Mouse (Mus musculus): ENCODE measurements around the gene Stat5a. TPM values are rescaled to one million over a fixed set of nuclear protein-coding genes. Genes with fewer than 3 reads are reported as not detected.

The Stat5a gene
- polyA plus RNA-seq, 1 experiment from 2014 or later: 1.9 TPM

GRCm38 (mm10) chr11:100912401-100913155, 53.4 kb downstream of the Stat5a start:
- H3K36me3 ChIP-seq: peaks cover 14% of the 10 kb centered on the region
- H3K27me3 ChIP-seq (replicated peaks): no peaks in the 10 kb centered on the region
- no peak overlapping the region for H3K9ac ChIP-seq
- no peak for ATAC-seq (ENCODE audit: low FRiP score, low read depth)
- WGBS: 92% methylated on average over 17 of the region's 17 CpGs
- no peak overlapping the region for H3K27ac ChIP-seq
- no peak overlapping the region for H3K4me2 ChIP-seq (replicated peaks)
- no peaks in the 10 kb centered on the region for H3K4me1 ChIP-seq
- no peak overlapping the region for H3K4me3 ChIP-seq
- H3K9me3 ChIP-seq: no peaks in the 10 kb centered on the region

- no peaks in the 10 kb centered on the region for H3K27me3 ChIP-seq (replicated peaks)
- ATAC-seq (ENCODE audit: low FRiP score, low read depth): no peak
- WGBS: 84% methylated on average over 5 of the region's 5 CpGs
Measured at GRCm38 (mm10) chr11:100914415-100914814, 55.3 kb downstream of the Stat5a start.

GRCm38 (mm10) chr11:100915063-100915462, 55.9 kb downstream of the Stat5a start:
- Histone ChIP-seq H3K27me3 (replicated peaks) (no peaks in the 10 kb centered on the region), H3K9me3 (no peaks in the 10 kb centered on the region), H3K9ac (no peak overlapping the region), H3K4me2 (replicated peaks) (no peak overlapping the region), H3K4me3 (no peak overlapping the region), H3K4me1 (no peaks in the 10 kb centered on the region), H3K36me3 (0 out of 2 replicates have a peak, but pooled peaks cover 4% of the 10 kb centered on the region), H3K27ac (no peak overlapping the region)
- ATAC-seq (ENCODE audit: low FRiP score, low read depth): no peak
- 98% methylated on average over 3 of the region's 3 CpGs for WGBS

More at GRCm38 (mm10) chr11:100914415-100914814, 55.3 kb downstream of the Stat5a start:
- H3K27ac ChIP-seq: no peak overlapping the region
- H3K36me3 ChIP-seq: 0 out of 2 replicates have a peak, but pooled peaks cover 7% of the 10 kb centered on the region
- no peak overlapping the region for H3K9ac ChIP-seq
- no peaks in the 10 kb centered on the region for H3K4me1 ChIP-seq
- no peak overlapping the region for H3K4me2 ChIP-seq (replicated peaks)
- H3K4me3 ChIP-seq: no peak overlapping the region
- H3K9me3 ChIP-seq: no peaks in the 10 kb centered on the region

GRCm38 (mm10) chr11:100916432-100916971, 57.4 kb downstream of the Stat5a start:
- Histone ChIP-seq H3K4me1 (no peaks in the 10 kb centered on the region), H3K9ac (no peak overlapping the region), H3K36me3 (0 out of 2 replicates have a peak, but pooled peaks cover 4% of the 10 kb centered on the region), H3K27ac (no peak overlapping the region), H3K9me3 (no peaks in the 10 kb centered on the region), H3K4me2 (replicated peaks) (no peak overlapping the region), H3K27me3 (replicated peaks) (no peaks in the 10 kb centered on the region), H3K4me3 (no peak overlapping the region)
- WGBS: 92% methylated on average over 4 of the region's 4 CpGs
- no peak for ATAC-seq (ENCODE audit: low FRiP score, low read depth)

- no peaks in the 10 kb centered on the region for H3K9me3 ChIP-seq
- no peak for ATAC-seq (ENCODE audit: low FRiP score, low read depth)
- no peak overlapping the region for H3K4me3 ChIP-seq
- 0 out of 2 replicates have a peak, but pooled peaks cover 4% of the 10 kb centered on the region for H3K36me3 ChIP-seq
- no peaks in the 10 kb centered on the region for H3K4me1 ChIP-seq
- no peak overlapping the region for H3K9ac ChIP-seq
- WGBS: 88% methylated on average over 5 of the region's 5 CpGs
- H3K4me2 ChIP-seq (replicated peaks): no peak overlapping the region
- no peak overlapping the region for H3K27ac ChIP-seq
- H3K27me3 ChIP-seq (replicated peaks): no peaks in the 10 kb centered on the region
Measured at GRCm38 (mm10) chr11:100918007-100918406, 58.9 kb downstream of the Stat5a start.

GRCm38 (mm10) chr11:100920887-100921624, 61.9 kb downstream of the Stat5a start:
- ATAC-seq (ENCODE audit: low FRiP score, low read depth): no peak
- Histone ChIP-seq H3K27me3 (replicated peaks) (no peaks in the 10 kb centered on the region), H3K4me2 (replicated peaks) (no peak overlapping the region), H3K4me1 (no peaks in the 10 kb centered on the region), H3K9me3 (no peaks in the 10 kb centered on the region), H3K27ac (no peak overlapping the region), H3K36me3 (0 out of 2 replicates have a peak, but pooled peaks cover 4% of the 10 kb centered on the region), H3K4me3 (no peak overlapping the region), H3K9ac (no peak overlapping the region)
- 89% methylated on average over 4 of the region's 4 CpGs for WGBS

GRCm38 (mm10) chr11:100924386-100924919, 65.3 kb downstream of the Stat5a start:
- H3K36me3 ChIP-seq: no peaks in the 10 kb centered on the region
- H3K27ac ChIP-seq: no peak overlapping the region
- no peaks in the 10 kb centered on the region for H3K27me3 ChIP-seq (replicated peaks)
- WGBS: 89% methylated on average over 1 of the region's 1 CpGs
- H3K4me2 ChIP-seq (replicated peaks): no peak overlapping the region
- H3K9ac ChIP-seq: no peak overlapping the region
- no peak for ATAC-seq (ENCODE audit: low FRiP score, low read depth)
- H3K4me1 ChIP-seq: no peaks in the 10 kb centered on the region
- no peaks in the 10 kb centered on the region for H3K9me3 ChIP-seq
- no peak overlapping the region for H3K4me3 ChIP-seq

- Histone ChIP-seq H3K27ac (no peak overlapping the region), H3K27me3 (replicated peaks) (no peaks in the 10 kb centered on the region), H3K9ac (no peak overlapping the region), H3K9me3 (no peaks in the 10 kb centered on the region), H3K4me1 (peaks cover 5% of the 10 kb centered on the region; the same call in 1 of the 2 replicates), H3K4me2 (replicated peaks) (no peak overlapping the region), H3K36me3 (no peaks in the 10 kb centered on the region), H3K4me3 (no peak overlapping the region)
- 95% methylated on average over 3 of the region's 3 CpGs for WGBS
- ATAC-seq (ENCODE audit: low FRiP score, low read depth): no peak
Measured at GRCm38 (mm10) chr11:100927386-100927785, 68.2 kb downstream of the Stat5a start.

- Histone ChIP-seq H3K9ac (no peak overlapping the region), H3K4me3 (no peak overlapping the region), H3K27me3 (replicated peaks) (no peaks in the 10 kb centered on the region), H3K4me2 (replicated peaks) (no peak overlapping the region), H3K4me1 (peaks cover 5% of the 10 kb centered on the region; the same call in 1 of the 2 replicates), H3K9me3 (no peaks in the 10 kb centered on the region), H3K36me3 (no peaks in the 10 kb centered on the region), H3K27ac (no peak overlapping the region)
- no peak for ATAC-seq (ENCODE audit: low FRiP score, low read depth)
- WGBS: 76% methylated on average over 7 of the region's 7 CpGs
Measured at GRCm38 (mm10) chr11:100930611-100931010, 71.5 kb downstream of the Stat5a start.

GRCm38 (mm10) chr11:100931254-100931921, 72.2 kb downstream of the Stat5a start:
- Histone ChIP-seq H3K27ac (no peak overlapping the region), H3K4me2 (replicated peaks) (no peak overlapping the region), H3K9me3 (no peaks in the 10 kb centered on the region), H3K27me3 (replicated peaks) (no peaks in the 10 kb centered on the region), H3K4me3 (no peak overlapping the region), H3K9ac (no peak overlapping the region), H3K4me1 (peaks cover 5% of the 10 kb centered on the region; the same call in 1 of the 2 replicates), H3K36me3 (no peaks in the 10 kb centered on the region)
- 54% methylated on average over 12 of the region's 12 CpGs for WGBS
- ATAC-seq (ENCODE audit: low FRiP score, low read depth): no peak

All from neural tube, embryonic 12.5 days (tissue).